Mouse (Mus musculus) cerebellum, postnatal 4 days (tissue): ENCODE measurements at regions not wholly inside any gene's neighbourhood (a gene's known extent, or its start where the extent isn't known, plus 50 kb on each side); places are given as distances from the start of the nearest gene placed in this dataset.

Experiments
- DNase-seq, 2 experiments: peaks; one replicate each; pipeline ENCODE4 v3.0.0; 2022; ENCODE audit warnings: low spot score in 2 of 2, mixed read lengths in 1 of 2

- DNase-seq = no peak
Measured at GRCm38 (mm10) chr10:67439042-67439635, 96.1 kb upstream of the Egr2 start.

DNA sequence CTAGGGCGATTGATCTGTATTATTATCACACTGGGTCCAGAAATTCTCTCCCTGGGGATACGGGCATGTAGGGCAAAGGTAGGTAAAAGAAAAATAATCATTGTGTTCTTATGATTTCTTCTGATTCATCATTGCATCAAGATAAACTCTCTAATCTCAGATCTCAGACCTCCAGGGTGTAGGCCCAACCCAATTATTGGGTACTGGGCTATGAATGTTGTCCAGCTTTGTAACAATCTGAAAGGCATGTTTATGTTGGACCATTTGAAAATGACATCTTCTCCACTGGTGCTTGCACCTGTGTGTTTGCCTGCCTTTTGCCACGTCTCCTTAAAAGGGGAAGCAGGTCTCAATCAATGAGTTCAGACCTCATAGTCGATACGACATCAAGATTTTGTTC is 95.4 kb upstream of the Egr2 start:
- DNase-seq = no peak

- DNase-seq = no peak
Measured at GRCm38 (mm10) chr10:67441243-67441642, 94.0 kb upstream of the Egr2 start.

DNA sequence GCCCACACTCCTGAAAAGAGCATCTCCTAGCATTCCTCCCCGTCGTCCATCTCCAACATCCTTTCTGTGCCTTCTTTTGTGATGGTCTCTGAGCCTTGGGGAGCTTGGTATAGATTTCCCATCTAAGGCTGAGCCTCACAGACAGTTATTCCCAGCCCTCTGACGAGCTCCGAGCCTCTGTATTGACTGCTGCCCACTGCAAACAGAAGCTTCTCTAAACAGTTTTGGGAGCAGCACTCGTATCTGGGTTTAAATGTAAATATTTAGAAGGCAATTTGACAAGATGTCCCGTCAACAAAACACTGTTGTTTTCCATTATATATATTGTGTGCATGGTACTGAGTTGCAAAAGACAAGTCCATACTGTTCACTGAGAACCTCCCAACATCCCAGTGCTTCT is 86.4 kb upstream of the Egr2 start:
- DNase-seq = no peak

GRCm38 (mm10) chr10:67454149-67454548 is 81.1 kb upstream of the Egr2 start:
- DNase-seq = no peak

DNA sequence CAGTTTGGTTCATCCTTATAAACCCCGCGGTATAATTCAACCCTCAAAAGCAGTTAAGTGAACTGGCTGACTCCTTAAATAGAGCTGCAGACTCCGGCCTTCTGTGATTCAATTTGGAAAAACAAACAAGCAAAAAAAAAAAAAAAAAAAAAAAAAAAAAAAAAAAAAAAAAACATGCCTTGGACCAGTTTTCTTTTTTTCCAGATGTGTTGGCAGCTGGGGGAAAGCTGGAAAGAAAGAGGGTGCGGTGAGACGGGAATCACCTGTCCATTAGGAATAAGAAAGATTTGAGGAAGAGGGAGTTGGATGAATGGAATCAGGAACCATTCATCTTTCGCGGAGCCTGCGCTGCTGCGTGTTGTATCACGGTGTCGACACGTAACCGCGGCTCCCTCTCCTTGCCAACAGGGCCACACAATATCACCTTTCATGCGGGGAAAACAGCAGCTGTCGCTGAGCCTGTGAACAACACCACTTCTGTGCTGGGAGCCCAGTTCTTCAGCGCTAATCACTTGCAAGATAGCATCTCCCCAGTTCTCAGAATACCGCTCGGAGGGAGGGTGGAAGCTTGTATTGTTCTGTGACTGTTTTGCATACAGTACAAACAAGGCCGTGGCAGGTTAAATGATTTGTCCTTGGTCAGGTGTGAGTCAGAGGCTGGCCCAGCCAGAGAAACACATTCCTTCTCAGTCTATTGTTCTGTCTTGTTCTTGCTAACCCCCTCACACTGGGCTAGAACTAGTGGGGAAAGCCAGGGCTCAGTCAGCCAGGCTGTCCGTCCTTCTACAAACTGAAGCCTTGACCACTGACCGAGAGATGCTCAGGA is 76.6 kb upstream of the Egr2 start:
- DNase-seq = no peak

DNA sequence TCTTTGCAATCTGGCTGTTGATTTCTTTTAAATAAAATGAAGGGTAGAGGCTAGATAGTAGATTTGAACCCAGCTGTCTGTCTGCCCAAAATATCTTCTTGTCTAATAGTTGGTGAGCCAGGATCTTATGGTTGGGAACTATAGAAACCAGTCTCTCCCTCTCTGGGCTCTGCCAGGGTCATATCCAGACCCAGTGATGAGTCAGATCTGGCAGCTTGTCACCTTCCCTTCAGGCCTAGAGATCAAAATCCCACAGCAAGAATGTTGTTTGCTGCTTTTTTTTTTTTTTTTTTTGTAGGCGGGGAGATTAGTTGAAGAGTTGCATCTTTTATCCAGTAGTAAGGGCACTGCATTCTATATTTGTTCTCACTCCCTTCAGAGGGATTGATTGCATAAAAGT is 74.0 kb upstream of the Egr2 start:
- no peak for DNase-seq

DNA sequence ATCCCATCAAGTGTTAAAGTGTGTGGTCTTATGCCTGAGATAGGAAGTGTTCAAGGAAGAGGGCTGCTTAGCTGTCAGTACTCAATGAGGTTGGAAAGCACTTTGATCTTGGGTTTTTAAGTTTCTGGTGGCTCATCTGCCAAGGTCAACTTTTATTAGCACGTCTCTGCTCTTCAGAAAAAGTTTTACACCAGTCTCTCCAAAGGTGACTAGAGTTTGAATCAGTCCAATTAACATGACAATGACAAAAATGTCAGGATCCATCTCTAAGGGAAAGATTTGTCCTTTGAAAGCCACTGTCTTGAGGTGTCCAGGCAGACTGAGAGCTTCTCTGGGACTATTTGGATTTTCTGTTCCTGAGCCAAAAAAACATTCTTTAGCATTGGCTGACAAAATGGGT is 73.4 kb upstream of the Egr2 start:
- no peak for DNase-seq

DNA sequence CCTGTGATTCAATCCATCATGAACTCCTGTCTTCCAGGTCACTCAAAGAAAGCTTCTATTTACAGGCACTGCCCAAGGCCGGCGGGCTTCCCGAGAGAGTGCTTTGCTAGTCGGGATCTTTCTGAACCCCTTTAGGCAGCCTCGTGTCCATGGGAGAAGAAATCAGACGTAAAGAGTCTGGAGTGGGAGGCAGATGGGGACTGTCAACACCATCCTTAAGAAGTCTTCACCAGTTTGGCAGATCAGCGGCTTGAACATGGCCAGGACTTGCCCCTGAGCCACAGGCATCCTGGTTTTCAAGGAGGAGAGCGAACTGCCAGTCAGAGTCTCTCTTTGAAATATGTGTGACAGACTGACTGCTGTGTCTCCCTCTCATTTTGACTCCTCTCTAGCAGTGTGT is 66.6 kb upstream of the Egr2 start:
- no peak for DNase-seq

DNA sequence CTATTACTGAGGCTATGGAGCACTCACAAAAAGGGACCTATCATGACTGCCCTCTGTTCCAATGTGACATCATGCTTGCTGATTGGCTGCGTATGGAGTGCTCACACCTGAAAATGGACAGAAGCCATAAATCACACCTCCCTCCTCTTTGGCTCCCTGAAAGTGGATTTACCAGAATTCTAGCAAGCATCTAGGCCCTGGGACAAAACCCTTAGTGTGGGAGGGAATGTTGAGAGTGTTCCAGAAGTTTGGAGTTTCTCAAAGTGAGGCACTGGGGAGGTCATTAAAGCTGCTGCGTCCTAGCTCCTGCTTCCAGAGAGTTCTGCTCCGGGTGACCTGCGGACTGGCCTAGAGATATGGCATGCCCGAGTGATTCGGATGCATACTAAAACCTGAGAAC is 62.3 kb upstream of the Egr2 start:
- DNase-seq = no peak

GRCm38 (mm10) chr10:67474336-67474735 is 60.9 kb upstream of the Egr2 start:
- DNase-seq = no peak

DNA sequence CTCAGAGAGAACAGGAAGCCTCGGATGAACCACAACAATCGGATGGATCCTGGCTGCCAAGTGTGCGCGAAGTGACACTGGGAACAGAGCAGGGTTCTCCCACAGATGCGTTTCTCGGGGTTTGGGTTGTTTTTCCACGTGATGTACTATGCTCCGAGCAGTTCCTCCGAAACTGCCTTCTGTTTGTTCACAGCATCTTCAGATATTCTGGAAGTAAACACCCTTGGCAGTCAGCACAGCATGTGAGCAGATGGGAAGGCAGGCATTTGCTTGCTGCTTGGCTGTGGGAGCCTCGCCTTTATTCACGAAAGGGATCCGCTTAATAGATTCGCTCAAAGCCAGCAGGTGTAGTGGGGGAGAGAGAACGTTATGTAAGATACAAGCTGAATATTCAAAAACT is 53.0 kb upstream of the Egr2 start:
- DNase-seq = no peak

GRCm38 (mm10) chr10:67483371-67483770 is 51.9 kb upstream of the Egr2 start:
- DNase-seq = no peak

GRCm38 (mm10) chr10:67484091-67484745 is 51.1 kb upstream of the Egr2 start:
- no peak for DNase-seq
